31 mouse cellular contexts compared by ENCODE assay signal in genomic region chr19:4945540-4945939, GRCm38 (mm10). TPM values are rescaled to one million over a fixed set of nuclear protein-coding genes. Genes with fewer than 3 reads are reported as not detected.
"Had no signal": no experiment of that assay in that cellular context is flagged by ENCODE, and none has a peak within 500 bp of the region (broad histone marks: within the 10 kb centered on the region; RNA-seq: fewer than 3 reads in every experiment).

No protein-coding gene starts in this region.

- H3K4me2 ChIP-seq: heart, embryonic 12.5 days; hindbrain, embryonic 12.5 days; hindbrain, embryonic 14.5 days; intestine, embryonic 15.5 days; kidney, embryonic 15.5 days; limb, embryonic 13.5 days; limb, embryonic 15.5 days; liver, embryonic 12.5 days had no signal

- DNase-seq: gastrocnemius, postnatal 36 days; heart, adult 11 months; heart, adult 2 months; heart, postnatal 10 days; heart, postnatal 4 days; kidney, adult 11 months; kidney, adult 2 months; kidney, adult 9 months; kidney, postnatal 14 days; kidney, postnatal 36 days; layer of hippocampus, adult 9-11 months; layer of hippocampus, postnatal 36 days; left cerebral cortex, postnatal 4 days had no signal

- H3K36me3 ChIP-seq: heart, embryonic 10.5 days; heart, embryonic 12.5 days; hindbrain, embryonic 10.5 days; hindbrain, embryonic 12.5 days; intestine, embryonic 15.5 days; kidney, embryonic 15.5 days; limb, embryonic 13.5 days; limb, embryonic 15.5 days; liver, embryonic 12.5 days had no signal

- H3K27ac ChIP-seq: heart, adult 2 months; heart, embryonic 10.5 days; hindbrain, embryonic 10.5 days; hindbrain, embryonic 12.5 days; hindbrain, embryonic 14.5 days; intestine, embryonic 15.5 days; kidney, embryonic 15.5 days; kidney, postnatal 0 days; limb, embryonic 13.5 days; limb, embryonic 15.5 days; liver, embryonic 12.5 days; liver, embryonic 14.5 days had no signal

- H3K9ac ChIP-seq: heart, embryonic 12.5 days; hindbrain, embryonic 12.5 days; hindbrain, embryonic 14.5 days; intestine, embryonic 15.5 days; kidney, embryonic 15.5 days; limb, embryonic 13.5 days; limb, embryonic 15.5 days; liver, embryonic 12.5 days; liver, embryonic 14.5 days had no signal

- H3K9me3 ChIP-seq: heart, embryonic 10.5 days; heart, embryonic 12.5 days; hindbrain, embryonic 10.5 days; hindbrain, embryonic 12.5 days; intestine, embryonic 15.5 days; kidney, embryonic 15.5 days; limb, embryonic 13.5 days; limb, embryonic 15.5 days; liver, embryonic 12.5 days had no signal

- H3K27me3 ChIP-seq: intestine, embryonic 15.5 days; limb, embryonic 15.5 days had no signal

- H3K4me3 ChIP-seq: heart, adult 2 months; heart, embryonic 10.5 days; heart, embryonic 12.5 days; hindbrain, embryonic 10.5 days; hindbrain, embryonic 12.5 days; intestine, embryonic 15.5 days; kidney, embryonic 15.5 days; limb, embryonic 13.5 days; limb, embryonic 15.5 days; liver, embryonic 12.5 days had no signal

- ATAC-seq: hindbrain, embryonic 16.5 days; inflammation-experienced regulatory T-cells, adult 6 months; intestine, embryonic 15.5 days; liver, embryonic 12.5 days had no signal

RNA-seq across cellular contexts. Expression of gene Npas4, which starts 44.6 kb away (rescaled TPM):
- total RNA-seq: gastrocnemius, adult 18-20 months; heart, adult 2 months; liver, adult 2 months had no signal
- polyA plus RNA-seq: hindbrain, embryonic 10.5 days; kidney, postnatal 0 days; limb, embryonic 11.5 days; limb, embryonic 13.5 days; limb, embryonic 15.5 days; liver, adult 2 months; liver, embryonic 12.5 days; liver, embryonic 16.5 days had no signal
